Mouse (Mus musculus) testis, adult 2 months (tissue): Measurements from ENCODE around the gene Ncf1. TPM values are rescaled to one million over a fixed set of nuclear protein-coding genes. Genes with fewer than 3 reads are reported as not detected.

ENCODE experiments used
- H3K27ac ChIP-seq: fragments of 200-500 bp; 2 replicates; pipeline ENCODE4 v1.5.1; 2012; ENCODE audit warnings: low read depth, low read length; ENCODE audit not compliant: control insufficient read depth, insufficient read depth
- H3K27me3 ChIP-seq: fragments of 200-500 bp; 2 replicates; pipeline ENCODE4 v1.6.1; 2012; ENCODE audit warnings: mild to moderate bottlenecking, low read length, moderate library complexity; ENCODE audit not compliant: control insufficient read depth, insufficient read depth
- H3K36me3 ChIP-seq: fragments of 200-500 bp; 2 replicates; pipeline ENCODE4 v1.6.1; 2012; ENCODE audit warnings: mild to moderate bottlenecking, low read length; ENCODE audit not compliant: control insufficient read depth, insufficient read depth
- H3K4me1 ChIP-seq: fragments of 200-500 bp; 2 replicates; pipeline ENCODE4 v1.6.1; 2012; ENCODE audit warnings: low read length; ENCODE audit not compliant: control insufficient read depth, insufficient read depth
- H3K4me3 ChIP-seq: fragments of 200-500 bp; 2 replicates; pipeline ENCODE4 v1.5.1; 2012; ENCODE audit warnings: low read depth, mild to moderate bottlenecking, low read length, moderate library complexity, mixed read lengths; ENCODE audit not compliant: control insufficient read depth
- CTCF ChIP-seq: fragments of 200-500 bp; IDR thresholded peaks from 2 replicates; pipeline ENCODE4 v1.5.1; 2012; ENCODE audit warnings: low read depth, mild to moderate bottlenecking, inconsistent platforms, low read length, moderate library complexity; ENCODE audit not compliant: control insufficient read depth, insufficient read depth, insufficient replicate concordance
- POLR2A ChIP-seq: fragments of 200-500 bp; IDR thresholded peaks from 2 replicates; pipeline ENCODE4 v1.6.1; 2012; ENCODE audit warnings: low read depth, mild to moderate bottlenecking, inconsistent platforms, low read length, moderate library complexity; ENCODE audit not compliant: control insufficient read depth
- polyA plus RNA-seq: library from polyadenylated mRNA; depleted of rRNA; stranded (reverse); fragments of >200 nt; gene quantifications from 2 replicates; pipeline ENCODE4 v1.2.3, GENCODE M21; 2012; rRNA removed

The Ncf1 gene
- polyA plus RNA-seq, 1 experiment: 0.56 TPM

DNA sequence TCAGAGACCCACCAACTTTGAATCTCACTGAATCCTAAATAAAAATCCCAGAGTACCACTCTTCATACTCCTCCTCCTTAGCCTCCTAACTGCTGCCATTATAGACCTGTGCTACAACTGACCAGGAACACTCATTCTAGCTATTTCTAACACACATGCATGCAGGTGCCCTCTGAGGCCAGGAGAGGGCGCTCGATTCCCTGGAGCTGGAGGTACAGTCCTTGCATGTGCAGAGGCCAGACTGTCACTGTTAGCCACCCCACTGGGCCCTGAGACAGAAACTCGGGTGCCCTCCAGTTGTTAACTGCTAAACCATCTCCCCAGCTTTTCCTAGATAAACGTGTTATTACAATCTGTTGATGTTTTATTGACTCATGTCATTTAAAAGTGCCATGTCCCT lies 56.2 kb downstream of the Ncf1 start:
- Histone ChIP-seq H3K4me1 (peaks cover 6% of the 10 kb centered on the region), H3K36me3 (no peaks in the 10 kb centered on the region), H3K4me3 (no peak overlapping the region), H3K27ac (no peak overlapping the region), H3K27me3 (no peaks in the 10 kb centered on the region)
- TF ChIP-seq POLR2A (no peak), CTCF (peak; percentile 61; the same call in 1 of the 2 replicates)

DNA sequence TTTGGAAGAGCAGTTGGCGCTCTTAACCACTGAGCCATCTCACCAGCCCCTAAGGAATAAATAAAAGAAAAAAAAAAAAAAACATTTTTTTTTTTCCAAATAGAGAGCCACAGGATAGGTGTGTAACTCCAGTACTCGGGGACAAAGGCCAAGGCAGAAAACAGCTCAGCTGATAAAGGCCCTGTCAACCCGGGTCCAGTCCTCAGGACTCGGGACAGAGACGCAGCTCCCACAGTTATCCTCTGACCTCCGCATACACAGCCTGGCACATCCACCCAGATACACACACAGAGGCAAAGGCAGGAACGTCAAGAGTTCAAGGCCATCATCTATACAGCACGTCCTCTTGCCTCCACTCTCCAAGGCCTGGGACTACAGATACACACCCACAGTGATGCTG lies 59.3 kb downstream of the Ncf1 start:
- Histone ChIP-seq H3K36me3 (peaks cover 1% of the 10 kb centered on the region), H3K4me3 (no peak overlapping the region), H3K27ac (no peak overlapping the region), H3K27me3 (no peaks in the 10 kb centered on the region), H3K4me1 (no peaks in the 10 kb centered on the region)
- no peak for TF ChIP-seq POLR2A

Other genes starting within 250 kb of the Ncf1 start
- 5.5 and 7.2 TPM in 2 replicates for gene Castor2, start 129.9 kb downstream of the Ncf1 start, polyA plus RNA-seq
- 8.9 and 10.3 TPM in 2 replicates for gene Rcc1l, start 52.9 kb downstream of the Ncf1 start, polyA plus RNA-seq
- 13.6 and 14.9 TPM in 2 replicates for gene Gtf2ird2, start 45.6 kb downstream of the Ncf1 start, polyA plus RNA-seq
- gene Gtf2i, start 85.1 kb upstream of the Ncf1 start, polyA plus RNA-seq: 79.9 and 84.4 TPM in 2 replicates
- gene Gtf2ird1, start 227.1 kb upstream of the Ncf1 start, polyA plus RNA-seq: 29.1 and 40.3 TPM in 2 replicates